Mouse (Mus musculus): ENCODE measurements at regions not wholly inside any gene's neighbourhood (a gene's known extent, or its start where the extent isn't known, plus 50 kb on each side); places are given as distances from the start of the nearest gene placed in this dataset.

GRCm38 (mm10) chr3:40010051-40010450 lies 521.0 kb upstream of the Intu start:
- TF ChIP-seq POLR2A (IDR thresholded peaks at IDR 0.05; ENCODE audit: borderline replicate concordance, insufficient read depth, low read length) = no peak
- no peak for TF ChIP-seq CTCF (IDR thresholded peaks at IDR 0.05; ENCODE audit: borderline replicate concordance, insufficient read depth, low read depth, low read length)
